Mouse (Mus musculus) left cerebral cortex, adult 8-10 months (tissue): ENCODE results near the gene Frat2. TPM values are rescaled to one million over a fixed set of nuclear protein-coding genes. Genes with fewer than 3 reads are reported as not detected.
"Not testable (repeated sequence)": the region's sequence is repeated elsewhere in the genome, so short reads cannot be mapped to it uniquely, and the experiment has no call there.

Source experiments
- DNase-seq, 2 experiments: peaks; one replicate each; pipeline ENCODE4 v3.0.0; 2022; ENCODE audit warnings: low spot score in 2 of 2
- total RNA-seq, 4 experiments: library from RNA; stranded (reverse); gene quantifications; 2 replicates each; pipeline ENCODE4 v1.2.4; 2022

Frat2 gene
- 1 to 10 TPM; 5.9 to 8.2 (median 6.5) TPM for total RNA-seq

DNA sequence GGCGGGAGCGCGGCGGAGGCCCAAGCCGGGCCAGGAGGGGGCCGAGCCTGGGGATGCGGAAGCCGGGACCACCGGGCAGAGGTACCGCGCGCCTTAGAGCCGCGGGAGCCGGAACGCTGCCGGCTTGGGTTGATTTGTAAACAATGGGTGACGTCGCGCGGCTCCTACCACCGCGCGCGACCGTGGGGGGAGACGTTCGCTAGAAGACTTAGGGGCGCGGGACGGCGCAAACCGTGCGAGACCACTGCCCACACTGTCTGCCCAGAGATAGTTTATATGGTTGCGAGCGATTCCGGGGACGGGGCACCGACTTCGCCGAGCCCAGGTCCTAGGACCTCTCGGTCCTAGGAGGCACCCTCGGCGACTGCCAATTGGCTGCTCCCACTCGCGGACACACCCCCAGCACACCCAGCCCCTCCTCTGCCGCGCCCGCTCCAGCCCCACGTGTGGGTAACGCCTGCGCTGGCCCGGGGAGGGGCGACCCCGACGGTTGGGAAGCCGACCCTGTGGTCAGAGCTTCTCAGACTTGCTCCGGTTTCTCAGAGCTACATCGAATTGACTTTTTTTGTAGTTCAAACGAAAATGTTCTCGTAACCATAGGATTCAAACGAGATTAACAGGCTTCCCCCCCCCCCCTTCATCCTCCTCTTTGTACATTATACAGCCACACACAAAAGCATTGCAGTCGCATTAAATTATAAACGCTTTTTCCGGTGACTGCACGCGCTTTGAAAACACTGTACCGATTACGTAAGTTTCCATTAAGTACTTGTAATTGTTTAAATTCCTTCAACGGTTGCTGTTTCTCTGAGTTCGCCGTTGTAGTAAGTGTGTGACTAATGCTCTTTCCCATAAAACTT, at the start of gene Frat2:
TSS of gene Frat2 (minus strand) at position 141 of the 860 bp plus-strand sequence.
- peak; percentile 81 to 85 for DNase-seq

DNA sequence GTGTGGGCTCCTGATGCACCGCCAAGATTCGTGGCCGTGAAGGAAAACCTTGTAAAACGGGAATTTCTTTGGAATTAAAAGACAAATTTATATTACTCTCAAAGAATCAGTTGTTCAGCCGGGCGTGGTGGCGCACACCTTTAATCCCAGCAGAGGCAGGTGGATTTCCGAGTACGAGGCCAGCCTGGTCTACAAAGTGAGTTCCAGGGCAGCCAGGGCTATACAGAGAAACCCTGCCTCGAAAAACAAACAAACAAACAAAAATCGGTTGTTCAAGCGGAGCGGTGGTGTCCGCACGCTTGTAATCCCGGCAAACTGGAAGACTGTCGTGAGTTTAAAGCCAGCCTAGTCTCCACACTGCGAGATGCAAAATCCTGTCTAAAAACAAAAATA, 48.4 kb upstream of the Frat2 start:
- no peak for DNase-seq

DNA sequence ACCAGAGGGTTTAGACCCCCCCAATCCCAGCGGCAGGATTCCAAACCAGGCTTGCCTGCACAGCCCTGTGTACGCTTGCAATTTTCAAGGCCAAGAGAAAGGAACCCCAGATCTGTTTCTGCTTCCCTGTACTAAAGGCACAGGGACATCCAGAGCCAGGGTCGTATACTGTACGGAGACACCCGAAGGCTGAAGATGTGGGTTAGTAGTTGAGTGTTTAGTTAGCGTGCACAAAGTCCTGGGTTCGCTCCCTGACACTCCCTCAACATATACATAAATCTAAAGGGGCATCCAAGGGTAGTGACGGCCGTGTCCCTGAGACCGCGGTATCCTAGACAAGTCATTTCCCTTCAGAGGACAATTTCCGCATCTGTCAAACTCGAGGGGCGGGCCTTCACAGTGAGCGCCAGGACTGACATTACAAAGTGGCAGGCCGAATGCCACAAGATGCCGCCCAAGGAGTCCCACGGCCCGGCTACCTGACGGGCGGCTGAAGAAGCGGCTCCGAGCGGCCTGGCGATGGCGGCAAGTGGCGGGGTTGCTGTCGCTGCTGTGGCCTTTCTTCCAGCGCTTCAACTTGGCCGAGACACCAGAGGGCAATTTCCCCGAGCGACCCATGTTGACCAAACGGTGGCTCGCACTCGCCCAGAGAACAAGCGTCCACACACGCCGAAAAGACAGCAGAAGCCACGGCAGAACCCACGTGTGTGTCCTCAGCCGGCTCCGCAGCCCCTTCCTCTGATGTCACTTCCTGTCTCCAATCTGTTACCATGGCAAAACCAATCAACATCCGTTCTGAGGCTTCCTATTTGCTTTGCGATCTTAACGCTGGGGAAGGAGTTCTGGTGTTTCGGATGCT, 47.8 kb upstream of the Frat2 start, which contains the start of gene Rrp12:
TSS of gene Rrp12 (minus strand) at position 714 of the 859 bp plus-strand sequence.
- peak; percentile 53 to 86 for DNase-seq

DNA sequence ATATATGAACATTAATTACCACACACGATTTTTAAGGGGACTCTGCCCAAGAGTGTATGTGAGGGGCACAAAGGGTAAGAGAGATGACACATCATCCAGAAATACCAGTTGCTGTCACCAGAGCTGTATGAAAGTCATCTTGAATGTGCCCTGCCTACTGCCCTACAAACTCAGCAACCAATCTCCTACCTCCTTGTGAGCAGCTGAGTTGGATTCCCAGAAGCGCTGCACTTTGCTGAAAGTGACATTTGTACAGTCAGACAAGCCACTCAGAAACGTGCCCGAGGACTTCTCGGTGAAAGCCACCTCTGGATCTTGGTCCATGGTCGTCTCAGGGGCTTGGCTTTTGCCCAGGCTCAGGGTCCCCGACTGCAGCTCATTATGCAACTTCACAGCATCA, 47.0 kb upstream of the Frat2 start:
- DNase-seq: no peak

DNA sequence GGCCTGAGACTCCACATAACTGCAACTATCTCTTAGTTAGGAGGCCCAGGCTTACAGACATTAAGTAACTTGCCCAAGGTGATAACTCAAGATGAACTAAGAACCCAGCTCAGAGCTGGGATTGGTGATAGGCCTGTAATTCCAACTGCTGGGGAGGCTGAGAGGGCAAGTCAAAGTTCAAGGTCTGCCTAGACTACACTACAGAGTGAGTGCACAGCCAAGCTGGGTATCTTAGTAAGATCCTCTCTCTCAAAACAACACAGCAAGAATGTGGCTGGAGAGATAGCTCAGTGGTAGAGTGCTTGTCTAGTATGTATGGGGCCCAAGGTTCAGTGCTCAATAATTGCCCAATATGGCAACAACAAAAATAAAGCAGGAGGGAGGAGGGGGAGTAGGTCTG, 40.3 kb upstream of the Frat2 start:
- DNase-seq: no peak

DNA sequence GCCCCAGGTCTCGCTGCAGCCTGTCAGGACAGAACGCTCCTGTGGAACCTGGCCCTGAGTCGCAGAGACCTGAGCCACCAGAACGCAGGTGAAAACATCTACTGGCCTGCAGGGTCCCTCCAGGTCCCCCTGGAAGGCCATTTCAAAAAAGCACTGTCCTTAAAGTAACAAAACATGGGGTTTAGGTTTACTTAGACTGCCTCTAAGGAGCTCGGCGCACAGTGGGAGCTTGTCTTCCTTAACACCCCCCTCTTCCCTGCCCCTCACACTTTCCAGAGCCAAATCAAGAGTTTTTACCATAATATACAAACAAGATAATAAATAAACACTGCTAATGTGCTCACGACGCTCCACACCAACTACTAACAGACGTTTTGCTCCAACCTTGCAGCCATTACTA, 36.0 kb upstream of the Frat2 start:
- no peak for DNase-seq

DNA sequence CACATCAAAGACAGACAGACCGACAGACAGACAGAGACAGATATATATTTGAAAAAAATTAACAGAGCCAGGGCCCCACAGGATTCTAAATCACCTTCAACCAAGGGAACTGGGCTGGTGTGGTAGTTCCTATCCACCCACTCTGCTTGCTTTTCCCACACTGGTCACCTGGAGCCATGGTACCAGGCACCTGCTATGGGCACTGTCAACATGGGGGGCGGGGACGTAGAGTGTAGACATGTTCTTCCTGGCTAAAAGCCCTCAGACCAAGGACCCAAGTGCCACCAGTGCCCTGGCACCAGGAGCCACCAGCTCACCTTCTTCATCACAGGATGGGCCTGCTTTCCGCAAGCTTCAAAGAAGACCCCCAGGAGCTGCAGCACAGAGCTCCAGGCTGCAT, 33.9 kb upstream of the Frat2 start:
- no peak for DNase-seq

DNA sequence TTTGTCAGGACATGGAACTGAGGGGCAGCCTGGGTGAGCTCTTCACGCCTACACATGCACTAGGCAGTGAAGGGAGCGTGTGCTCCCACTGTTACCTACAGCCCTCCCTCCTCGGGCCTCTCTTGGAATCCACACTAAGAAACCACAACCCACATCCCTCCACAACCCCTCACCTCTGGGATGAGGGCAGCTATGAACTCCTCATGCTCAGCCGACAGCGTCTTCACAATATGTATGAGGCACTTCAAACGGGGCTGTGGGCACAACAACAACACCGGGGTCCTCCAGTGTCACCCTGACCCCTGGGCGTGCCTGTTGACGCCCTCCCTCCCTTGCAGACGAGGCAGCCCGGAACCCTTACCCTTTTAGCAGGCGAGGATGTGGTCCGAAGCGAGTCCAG, 26.4 kb upstream of the Frat2 start:
- DNase-seq: no peak

DNA sequence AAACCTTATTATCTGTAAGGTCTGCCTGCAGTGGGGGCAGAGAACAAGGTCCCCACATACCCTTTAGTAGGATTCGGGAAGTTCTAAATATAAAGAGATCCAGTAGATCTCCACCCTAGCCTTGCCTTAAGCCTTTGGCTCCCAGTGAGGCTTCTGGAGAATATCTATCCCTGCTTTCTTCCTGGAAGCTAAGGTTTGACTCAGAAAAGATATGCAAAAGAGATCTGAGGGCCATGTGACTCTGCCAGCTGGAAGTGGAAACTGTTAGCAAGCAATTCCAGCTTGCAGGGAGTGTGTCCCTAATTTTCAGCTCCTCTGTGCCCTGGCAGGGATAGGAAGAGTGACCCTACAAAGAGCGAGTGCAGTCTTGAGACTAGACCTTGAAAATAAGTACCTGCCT, 24.4 kb upstream of the Frat2 start:
- no peak for DNase-seq

DNA sequence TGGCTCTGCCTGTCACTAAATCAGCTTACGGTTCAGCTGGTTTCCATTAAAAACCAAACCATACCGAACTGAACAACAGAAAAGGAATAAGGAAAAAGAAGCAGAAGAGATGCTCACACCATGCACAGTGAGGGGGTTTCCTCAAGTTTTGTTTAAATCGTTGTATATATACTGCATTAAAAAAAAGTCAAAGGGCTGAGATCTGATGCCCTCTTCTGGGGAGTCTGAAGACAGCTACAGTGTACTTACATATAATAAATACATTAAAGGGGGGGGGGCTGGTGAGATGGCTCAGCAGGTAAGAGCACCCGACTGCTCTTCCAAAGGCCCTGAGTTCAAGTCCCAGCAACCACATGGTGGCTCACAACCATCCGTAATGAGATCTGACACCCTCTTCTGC, 22.0 kb upstream of the Frat2 start:
- DNase-seq: not testable (repeated sequence)

DNA sequence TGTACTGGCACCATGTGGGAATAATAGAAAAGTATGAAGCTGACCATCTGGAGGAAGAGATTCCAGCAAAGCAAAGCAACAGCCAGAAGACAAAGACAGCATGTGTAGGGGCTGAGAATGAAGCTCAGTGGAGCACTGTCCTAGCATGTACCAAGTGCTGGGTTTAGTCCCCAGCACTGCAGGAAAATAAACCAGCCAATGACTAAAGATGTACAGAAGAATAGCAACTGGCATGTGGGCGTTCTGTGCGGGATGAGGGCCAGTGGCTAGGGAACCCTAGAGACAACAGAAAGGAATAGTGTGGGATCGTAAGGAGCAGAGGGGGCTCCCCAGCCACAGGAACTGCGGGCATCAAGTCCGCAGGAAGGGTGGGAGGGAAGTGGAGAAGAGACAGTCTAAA, 21.4 kb upstream of the Frat2 start:
- peak in 1 of 2 experiments; percentile 21 for DNase-seq

DNA sequence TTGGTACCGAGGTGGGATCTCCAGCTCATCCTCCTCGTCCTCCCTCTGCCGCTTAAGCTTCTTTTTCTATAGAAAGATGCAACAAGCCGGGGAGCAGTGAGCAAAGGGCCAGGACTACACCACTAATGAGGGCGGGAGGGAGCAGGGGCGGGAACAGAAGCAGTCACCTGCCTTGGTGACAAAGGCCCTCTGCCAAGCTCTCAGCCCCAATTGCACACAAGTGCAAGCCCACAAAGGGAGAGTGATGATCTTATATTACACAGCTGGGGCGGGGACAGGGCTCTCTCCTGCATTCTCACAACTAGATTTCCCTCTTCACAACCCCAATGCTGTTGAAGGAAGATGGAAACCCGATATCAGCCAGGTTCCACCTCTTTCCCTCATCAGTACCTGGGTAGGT, 18.8 kb upstream of the Frat2 start:
- DNase-seq: no peak

DNA sequence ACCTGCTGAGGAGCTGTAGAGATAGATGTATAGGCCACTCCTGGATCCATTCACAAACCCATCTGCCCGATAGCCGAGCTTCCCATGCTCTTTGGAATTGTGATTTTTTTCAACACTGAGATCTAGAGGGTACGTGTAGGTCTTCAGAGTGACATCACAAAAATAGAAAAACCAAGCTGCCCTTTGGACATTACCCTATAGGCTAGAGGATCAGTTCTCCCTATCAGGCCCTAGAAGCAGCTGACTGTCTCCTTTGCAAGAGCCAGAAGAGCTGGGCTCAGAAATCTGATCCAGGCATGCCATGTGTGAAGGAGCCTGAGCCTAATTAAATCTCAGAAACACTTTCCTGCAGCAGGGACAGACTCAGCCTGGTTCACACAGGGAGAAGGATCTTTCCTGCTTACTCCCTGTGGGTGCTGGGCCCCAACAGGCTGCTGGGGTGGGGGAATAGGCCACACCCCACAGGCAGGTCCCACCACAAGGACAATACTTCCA, 9.9 kb upstream of the Frat2 start:
- DNase-seq: no peak

DNA sequence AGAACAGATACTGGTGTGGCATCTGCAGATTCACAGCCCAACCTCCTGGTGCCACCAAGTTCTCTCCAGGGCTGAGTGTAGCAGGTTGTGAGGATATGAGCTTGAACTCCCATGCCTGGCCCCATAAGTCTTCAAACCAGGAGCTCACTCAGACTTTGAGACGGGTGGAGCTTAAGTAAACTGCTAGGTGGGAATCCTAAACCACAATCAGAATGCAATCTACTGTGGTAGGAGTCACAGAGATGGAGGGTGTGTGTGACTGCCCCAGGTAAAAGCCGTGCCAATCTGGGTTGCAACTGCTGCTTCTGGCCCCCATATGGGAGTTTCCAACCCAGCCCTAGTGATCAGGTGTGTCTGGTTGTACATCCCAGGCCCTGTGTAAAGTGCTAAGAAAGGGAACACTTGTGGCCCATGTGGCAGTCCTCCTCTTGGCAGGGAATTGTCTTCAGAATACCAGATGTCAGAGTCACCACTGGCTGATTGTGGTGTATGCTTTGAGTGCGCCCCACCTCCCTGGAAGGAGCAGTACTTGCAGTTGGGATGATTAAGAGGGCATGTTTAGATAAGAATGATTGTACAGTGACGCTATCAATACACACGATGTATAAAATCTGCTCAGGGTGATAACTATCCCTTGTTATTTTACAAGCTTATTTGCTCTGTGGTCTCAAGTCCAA, 9.3 kb upstream of the Frat2 start:
- DNase-seq: no peak

DNA sequence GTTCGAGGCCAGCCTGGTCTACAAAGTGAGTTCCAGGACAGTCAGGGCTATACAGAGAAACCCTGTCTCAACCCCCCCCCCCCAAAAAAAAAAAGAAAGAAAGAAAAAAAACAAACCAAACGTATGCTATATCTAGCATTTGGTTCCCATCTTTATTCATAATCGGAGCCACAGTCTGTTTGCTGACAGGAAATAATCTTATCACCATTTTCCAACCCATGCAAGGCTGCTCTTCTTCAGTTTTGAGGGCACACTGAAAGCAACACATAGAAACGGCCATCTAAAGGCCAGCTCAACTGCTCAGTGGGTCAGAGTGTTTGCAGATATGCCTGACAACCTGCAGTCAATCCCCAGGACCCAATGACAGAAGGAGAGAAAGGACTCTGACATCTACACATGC, 4.5 kb upstream of the Frat2 start:
- no peak for DNase-seq

DNA sequence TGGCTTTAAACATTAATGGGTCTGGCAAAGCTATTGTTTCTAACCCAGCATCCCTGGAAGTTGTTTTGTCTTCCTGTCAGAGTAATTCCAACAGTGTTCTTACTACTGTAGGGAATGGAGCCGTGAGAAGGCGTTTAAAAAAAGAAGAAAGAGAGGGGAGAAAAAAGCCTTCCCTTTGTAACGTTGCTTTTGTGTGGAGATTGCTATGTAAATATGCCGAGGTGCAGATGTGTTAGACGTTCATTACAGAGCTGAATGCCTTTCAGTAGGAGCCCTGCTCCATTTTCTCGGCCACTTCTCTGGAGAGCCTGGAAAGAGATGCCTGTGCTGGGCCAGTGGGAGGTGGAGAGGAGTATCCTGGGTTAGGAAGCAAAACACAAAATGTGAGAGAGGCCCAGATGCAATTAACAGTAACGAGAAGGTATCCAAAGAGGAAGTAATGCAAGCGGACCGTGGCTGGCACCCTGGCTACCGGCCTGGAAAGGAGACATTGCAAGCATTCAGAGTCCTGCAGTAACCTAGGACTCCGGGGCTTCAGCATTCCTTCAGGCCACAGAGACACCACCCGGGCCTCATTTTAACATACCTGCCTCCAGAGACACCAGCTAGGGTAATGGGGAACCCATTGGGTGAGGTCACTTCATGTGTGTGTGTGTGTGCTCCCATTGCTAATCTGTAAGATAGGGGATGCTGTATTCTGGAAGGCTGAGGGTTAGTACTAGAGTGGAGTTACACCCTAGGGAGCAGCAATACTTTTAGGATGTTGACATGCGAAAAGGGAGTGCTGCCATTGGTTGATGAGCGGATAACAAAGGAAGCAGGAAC, 3.0 kb upstream of the Frat2 start:
- no peak for DNase-seq

DNA sequence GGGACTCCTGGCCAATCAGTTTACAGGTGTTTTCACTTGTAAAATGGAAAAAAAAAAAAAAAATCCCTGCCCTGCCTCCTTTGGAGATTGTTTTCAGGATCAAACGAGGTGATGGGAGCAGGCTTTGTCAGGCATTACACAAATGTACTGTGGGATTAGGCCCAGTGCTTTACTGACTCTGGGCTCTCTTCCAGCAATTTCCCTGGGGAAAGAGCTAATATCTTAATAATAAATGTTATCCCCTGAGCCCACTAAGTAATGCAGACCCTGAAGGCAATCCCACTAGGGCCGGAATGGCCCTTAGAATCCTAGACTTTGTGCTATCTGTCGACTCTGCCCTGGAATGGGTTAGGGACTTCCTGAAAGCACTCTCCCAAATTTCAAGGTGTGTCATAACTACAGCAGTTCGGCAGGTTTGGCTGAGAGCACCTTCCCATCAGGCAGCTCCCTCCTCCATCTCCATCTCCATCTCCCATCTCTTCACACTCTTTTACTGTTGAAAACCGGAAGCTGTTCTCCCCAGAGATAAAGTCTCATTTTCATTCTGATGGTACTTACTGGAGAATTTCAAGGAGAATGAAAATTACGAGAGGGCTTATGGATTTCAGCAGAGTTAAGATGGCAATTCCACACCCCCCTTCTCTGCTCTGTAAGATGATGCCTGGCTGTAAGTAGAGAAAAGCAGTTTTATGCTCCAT, 2.2 kb upstream of the Frat2 start:
- DNase-seq: no peak

DNA sequence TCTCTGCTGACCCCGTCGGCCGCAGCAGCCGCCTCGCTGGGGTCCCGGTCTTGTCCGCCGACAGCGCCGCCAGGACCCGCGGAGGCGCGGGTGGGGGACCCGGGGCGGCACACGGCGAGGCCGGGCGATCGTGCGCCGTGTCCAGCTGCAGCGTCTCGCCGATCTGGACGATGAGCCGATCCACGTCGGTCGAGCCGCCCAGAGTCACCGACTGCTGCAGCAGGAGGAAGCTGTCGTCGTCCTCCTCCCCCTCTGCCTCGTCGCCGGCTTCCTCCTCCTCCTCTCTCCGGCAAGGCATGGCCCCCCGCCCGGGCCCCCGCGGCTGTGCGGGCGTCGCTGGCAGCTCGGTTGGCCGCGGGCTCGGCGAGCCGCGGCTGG, 329 bp downstream of the Frat2 start:
- DNase-seq: peak in 1 of 2 experiments; percentile 44

DNA sequence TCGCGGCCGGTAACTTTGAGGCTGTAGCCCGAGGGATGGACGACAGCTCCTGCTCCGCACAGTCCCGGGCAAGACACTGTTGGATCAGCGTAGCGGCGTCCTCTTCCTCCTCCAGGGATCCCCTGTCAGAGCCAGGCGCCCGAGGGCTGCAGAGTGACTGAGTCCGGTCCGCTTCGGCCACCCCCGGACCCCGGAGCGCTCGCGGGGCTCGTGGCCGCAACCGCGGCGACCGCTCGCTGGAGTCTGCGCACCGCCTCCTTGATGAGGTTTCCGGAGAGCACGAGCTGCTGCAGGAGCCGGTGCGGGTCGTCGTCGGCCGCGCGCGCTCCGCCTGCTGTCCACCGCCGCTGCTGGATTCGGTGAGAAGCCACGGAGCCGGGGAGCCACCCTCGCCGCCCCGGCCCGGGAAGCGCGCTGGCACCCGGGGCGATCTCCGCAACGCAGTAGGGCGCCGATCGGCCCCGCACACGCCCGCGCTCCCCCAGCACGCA, 796 bp downstream of the Frat2 start:
- peak in 1 of 2 experiments; percentile 25 for DNase-seq
